Mouse (Mus musculus) MEL (cell line): ENCODE results near the gene Ripor3.

Experiments
- CTCF ChIP-seq, 3 experiments: IDR thresholded peaks in 2 of 3; conservative IDR thresholded peaks in 1 of 3; 2 replicates each; pipeline ENCODE4 v1.5.1; 2011 to 2012; ENCODE audit warnings: low read length in 3 of 3, low read depth in 2 of 3, mild to moderate bottlenecking in 2 of 3, improper control_type of control experiment in 1 of 3, inconsistent platforms in 1 of 3, mixed read lengths in 1 of 3, moderate library complexity in 1 of 3; ENCODE audit not compliant: control insufficient read depth in 1 of 3, insufficient read depth in 1 of 3, poor library complexity in 1 of 3, severe bottlenecking in 1 of 3
- E2F4 ChIP-seq: IDR thresholded peaks from 2 replicates; pipeline ENCODE4 v1.6.1; 2011; ENCODE audit warnings: low read depth, low read length, improper control_type of control experiment, borderline replicate concordance
- EP300 ChIP-seq, 2 experiments: IDR thresholded peaks; 2 replicates each; pipeline ENCODE4 v1.6.1; 2011; ENCODE audit warnings: improper control_type of control experiment in 2 of 2, low read length in 2 of 2, low read depth in 1 of 2, mild to moderate bottlenecking in 1 of 2
- GATA1 ChIP-seq: IDR thresholded peaks from 2 replicates; pipeline ENCODE4 v1.6.1; 2011; ENCODE audit warnings: low read depth, low read length, improper control_type of control experiment
- HCFC1 ChIP-seq: IDR thresholded peaks from 2 replicates; pipeline ENCODE4 v1.6.1; 2012; ENCODE audit warnings: low read depth, mild to moderate bottlenecking, inconsistent platforms, low read length, improper control_type of control experiment, moderate library complexity
- RAD21 ChIP-seq: IDR thresholded peaks from 2 replicates; pipeline ENCODE4 v1.6.1; 2011; ENCODE audit warnings: mild to moderate bottlenecking, low read depth, low read length, improper control_type of control experiment
- SIN3A ChIP-seq: IDR thresholded peaks from 2 replicates; pipeline ENCODE4 v1.6.1; 2012; ENCODE audit warnings: low read length, improper control_type of control experiment, inconsistent platforms
- TAL1 ChIP-seq: IDR thresholded peaks from 2 replicates; pipeline ENCODE4 v1.6.1; 2012; ENCODE audit warnings: mild to moderate bottlenecking, inconsistent platforms, low read length, moderate library complexity, mixed read lengths
- ZNF384 ChIP-seq: IDR thresholded peaks from 2 replicates; pipeline ENCODE4 v1.6.1; 2012; ENCODE audit warnings: low read depth, mild to moderate bottlenecking, inconsistent platforms, low read length, improper control_type of control experiment

DNA sequence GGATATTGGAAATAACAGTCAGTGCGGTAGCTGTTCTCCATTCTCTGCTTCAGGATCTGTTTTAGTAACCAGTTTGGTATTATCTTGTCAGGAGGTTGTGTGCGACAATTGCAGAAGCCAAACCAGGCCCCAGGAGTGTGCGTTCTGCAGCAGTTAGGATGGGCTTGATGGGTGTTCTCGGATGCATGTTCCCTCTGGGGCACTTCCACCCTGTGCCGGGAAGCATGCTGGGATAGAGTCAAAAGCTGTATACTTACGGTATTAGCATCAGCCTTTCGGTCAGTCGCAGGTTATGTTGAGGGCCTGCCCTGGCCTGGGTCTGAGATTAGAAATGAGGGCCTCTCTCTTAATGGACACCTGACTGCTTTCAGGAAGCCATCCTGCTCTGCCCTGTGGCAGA is 49.8 kb downstream of the Ripor3 start:
- no peak for TF ChIP-seq GATA1
- no peak for TF ChIP-seq RAD21
- no peak for TF ChIP-seq SIN3A
- TF ChIP-seq E2F4: no peak
- TF ChIP-seq EP300 (IDR thresholded peaks at IDR 0.05; ENCODE audit: low read depth in 1 of 2, low read length in 2 of 2): no peak
- TF ChIP-seq CTCF (IDR thresholded peaks at IDR 0.05 in 2 of 3, conservative IDR thresholded peaks at IDR 0.05 in 1 of 3; ENCODE audit: control insufficient read depth in 1 of 3, insufficient read depth in 1 of 3, low read depth in 2 of 3, low read length in 3 of 3, poor library complexity in 1 of 3, severe bottlenecking in 1 of 3): no peak
- TF ChIP-seq HCFC1: no peak
- TF ChIP-seq ZNF384: no peak
- TF ChIP-seq TAL1: no peak
